Comparison of ENCODE assay signal across 9 mouse cellular contexts in genomic region chr7:38141747-38142545, GRCm38 (mm10). TPM values are rescaled to one million over a fixed set of nuclear protein-coding genes. Genes with fewer than 3 reads are reported as not detected.
DNase-seq lines count a peak whose midpoint lies in the region; ATAC-seq and TF ChIP-seq lines count a peak whose summit lies in the region.
"Had no signal": no experiment of that assay in that cellular context is flagged by ENCODE, and none has a peak within 500 bp of the region (broad histone marks: within the 10 kb centered on the region; RNA-seq: fewer than 3 reads in every experiment).

No protein-coding gene starts in this region.

- H3K27ac ChIP-seq in ES-Bruce4 (ENCODE audit: insufficient read depth, low read length): no peak overlapping the region
- no peak overlapping the region for H3K27ac ChIP-seq in forebrain, embryonic 11.5 days (ENCODE audit: low read depth, low read length)
- no peak overlapping the region for H3K27ac ChIP-seq in liver, postnatal 0 days (ENCODE audit: low read depth)
- H3K27ac ChIP-seq in testis, adult 2 months (ENCODE audit: control insufficient read depth, insufficient read depth, low read depth, low read length): no peak overlapping the region
- H3K27ac ChIP-seq: heart, embryonic 13.5 days had no signal

- H3K9ac ChIP-seq in ES-Bruce4 (ENCODE audit: low read depth, poor library complexity, severe bottlenecking): no peak overlapping the region
- H3K9ac ChIP-seq in forebrain, embryonic 11.5 days (ENCODE audit: low read length): no peak overlapping the region
- no peak overlapping the region for H3K9ac ChIP-seq in liver, postnatal 0 days (replicated peaks)
- H3K9ac ChIP-seq: heart, embryonic 13.5 days had no signal

- H3K4me2 ChIP-seq in forebrain, embryonic 11.5 days (ENCODE audit: low read depth, low read length, severe bottlenecking): no peak overlapping the region
- no peak overlapping the region for H3K4me2 ChIP-seq in liver, postnatal 0 days (ENCODE audit: low read depth, low read length)
- H3K4me2 ChIP-seq: heart, embryonic 13.5 days had no signal

- no peak for TF ChIP-seq EP300 in ES-Bruce4 (IDR thresholded peaks at IDR 0.05; ENCODE audit: insufficient read depth, low read depth, low read length)
- no peak for TF ChIP-seq EP300 in liver, postnatal 0 days (IDR thresholded peaks at IDR 0.05; ENCODE audit: low read depth)

- ATAC-seq in forebrain, embryonic 11.5 days (replicated peaks; ENCODE audit: low FRiP score): peak; percentile 53
- peak; percentile 64; the same call in 1 of the 2 replicates for ATAC-seq in liver, postnatal 0 days
- peak; percentile 88 for ATAC-seq in neutrophil, adult 5-6 weeks (ENCODE audit: extremely low read depth, insufficient number of reproducible peaks, low FRiP score, poor library complexity, severe bottlenecking)

- H3K4me3 ChIP-seq in ES-Bruce4 (ENCODE audit: low read depth, low read length): no peak overlapping the region
- H3K4me3 ChIP-seq in forebrain, embryonic 11.5 days (ENCODE audit: low read depth, low read length): no peak overlapping the region
- H3K4me3 ChIP-seq in liver, postnatal 0 days (ENCODE audit: low read depth, low read length): no peak overlapping the region
- no peak overlapping the region for H3K4me3 ChIP-seq in testis, adult 2 months (ENCODE audit: control insufficient read depth, low read depth, low read length)
- H3K4me3 ChIP-seq: heart, embryonic 13.5 days had no signal

- no peaks in the 10 kb centered on the region for H3K9me3 ChIP-seq in ES-Bruce4 (replicated peaks; ENCODE audit: control insufficient read depth, insufficient read depth, low read length, poor library complexity, severe bottlenecking)
- no peaks in the 10 kb centered on the region for H3K9me3 ChIP-seq in forebrain, embryonic 11.5 days (ENCODE audit: control insufficient read depth, low read length)
- no peaks in the 10 kb centered on the region for H3K9me3 ChIP-seq in liver, postnatal 0 days (ENCODE audit: low read length)
- H3K9me3 ChIP-seq: heart, embryonic 13.5 days had no signal

- no peaks in the 10 kb centered on the region for H3K27me3 ChIP-seq in ES-Bruce4 (ENCODE audit: control insufficient read depth, insufficient read depth, low read length, poor library complexity, severe bottlenecking)
- H3K27me3 ChIP-seq in forebrain, embryonic 11.5 days (ENCODE audit: control insufficient read depth, insufficient read depth, low read length): no peaks in the 10 kb centered on the region; the same call in 1 of the 2 replicates
- no peaks in the 10 kb centered on the region for H3K27me3 ChIP-seq in liver, postnatal 0 days (ENCODE audit: insufficient read depth, low read length)
- no peaks in the 10 kb centered on the region for H3K27me3 ChIP-seq in testis, adult 2 months (ENCODE audit: control insufficient read depth, insufficient read depth, low read length)
- H3K27me3 ChIP-seq: heart, embryonic 13.5 days had no signal

- TF ChIP-seq POLR2A in ES-Bruce4 (IDR thresholded peaks at IDR 0.05; ENCODE audit: insufficient read depth, low read length): no peak
- no peak for TF ChIP-seq POLR2A in testis, adult 2 months (IDR thresholded peaks at IDR 0.05; ENCODE audit: control insufficient read depth, low read depth, low read length)

- peak; percentile 86 for DNase-seq in c-Kit-positive CD71-negative TER-119-negative erythroid progenitor cells, embryonic 14.5 days (ENCODE audit: low read depth)
- peak; percentile 92 for DNase-seq in forebrain, embryonic 11.5 days (ENCODE audit: low spot score)
- DNase-seq in heart, postnatal 25 days (ENCODE audit: low spot score): peak; percentile 13
- peak; percentile 92 to 93 for DNase-seq in kidney, postnatal 4 days
- DNase-seq in liver, postnatal 0 days: peak; percentile 89

- intact Hi-C loops in heart, postnatal 25 days (cut with DNase I): loop anchor here (2.0 to 10.0 kb wide), 2 partner anchors 81 to 767 kb away; no protein-coding TSS in a partner anchor

- no peaks in the 10 kb centered on the region for H3K4me1 ChIP-seq in ES-Bruce4 (ENCODE audit: control insufficient read depth, insufficient read depth, low read length)
- no peaks in the 10 kb centered on the region for H3K4me1 ChIP-seq in forebrain, embryonic 11.5 days (replicated peaks; ENCODE audit: control insufficient read depth, insufficient read depth, low read length)
- H3K4me1 ChIP-seq in liver, postnatal 0 days (ENCODE audit: insufficient read depth): no peaks in the 10 kb centered on the region
- peaks cover 6% of the 10 kb centered on the region for H3K4me1 ChIP-seq in testis, adult 2 months (ENCODE audit: control insufficient read depth, insufficient read depth, low read length)
- H3K4me1 ChIP-seq: heart, embryonic 13.5 days had no signal

- WGBS in forebrain, embryonic 11.5 days: 61% methylated on average over 13 of the region's 13 CpGs
- 56% methylated on average over 13 of the region's 13 CpGs for WGBS in liver, postnatal 0 days (ENCODE audit: insufficient replicate concordance)

- H3K36me3 ChIP-seq in ES-Bruce4 (ENCODE audit: control insufficient read depth, insufficient read depth, low read length, poor library complexity, severe bottlenecking): no peaks in the 10 kb centered on the region
- H3K36me3 ChIP-seq in forebrain, embryonic 11.5 days (ENCODE audit: control insufficient read depth, insufficient read depth, low read length): no peaks in the 10 kb centered on the region
- H3K36me3 ChIP-seq in liver, postnatal 0 days (replicated peaks; ENCODE audit: insufficient read depth, low read length): no peaks in the 10 kb centered on the region
- H3K36me3 ChIP-seq in testis, adult 2 months (ENCODE audit: control insufficient read depth, insufficient read depth, low read length): no peaks in the 10 kb centered on the region
- H3K36me3 ChIP-seq: heart, embryonic 13.5 days had no signal

- TF ChIP-seq CTCF in ES-Bruce4 (IDR thresholded peaks at IDR 0.05; ENCODE audit: low read depth, low read length): peak; percentile 91
- peak; percentile 96 for TF ChIP-seq CTCF in liver, postnatal 0 days (IDR thresholded peaks at IDR 0.05; ENCODE audit: low read depth)
- peak; percentile 86 for TF ChIP-seq CTCF in testis, adult 2 months (IDR thresholded peaks at IDR 0.05; ENCODE audit: control insufficient read depth, insufficient read depth, insufficient replicate concordance, low read depth, low read length)

RNA-seq across cellular contexts. Expression of gene Ccne1, which starts 34.6 kb away (rescaled TPM):
- polyA plus RNA-seq in ES-Bruce4 (2011; ENCODE audit: insufficient read depth, insufficient read length, low read depth, missing spikeins): 94.4 and 105 TPM in 2 replicates
- polyA plus RNA-seq in forebrain, embryonic 11.5 days (2014; fragmentation: Nextera tagmentation; extraction: Ambion mirVana): 68.6 and 71.1 TPM in 2 replicates
- 1 to 10 TPM; 1.2 to 1.3 TPM for total RNA-seq in heart, postnatal 25 days (2021)
- polyA plus RNA-seq in liver, postnatal 0 days (2015; fragmentation: Nextera tagmentation; extraction: Ambion mirVana): 31.1 and 32.4 TPM in 2 replicates
- 5.6 and 8.6 TPM in 2 replicates for total RNA-seq in neutrophil, adult 5-6 weeks (2017)
- 5.7 and 5.9 TPM in 2 replicates for polyA plus RNA-seq in testis, adult 2 months (2012; rRNA removed)

RNA-seq across cellular contexts. Expression of gene 1600014C10Rik, which starts 41.1 kb away (rescaled TPM):
- 5.3 and 7.0 TPM in 2 replicates for polyA plus RNA-seq in ES-Bruce4 (2011; ENCODE audit: insufficient read depth, insufficient read length, low read depth, missing spikeins)
- 12.7 and 13.9 TPM in 2 replicates for polyA plus RNA-seq in forebrain, embryonic 11.5 days (2014; fragmentation: Nextera tagmentation; extraction: Ambion mirVana)
- total RNA-seq in heart, postnatal 25 days (2021): 10 to 100 TPM; 30.7 to 34.4 TPM
- polyA plus RNA-seq in liver, postnatal 0 days (2015; fragmentation: Nextera tagmentation; extraction: Ambion mirVana): 76.6 and 78.1 TPM in 2 replicates
- 44.3 and 52.8 TPM in 2 replicates for total RNA-seq in neutrophil, adult 5-6 weeks (2017)
- 1.9 and 3.1 TPM in 2 replicates for polyA plus RNA-seq in testis, adult 2 months (2012; rRNA removed)

Comparison
In these comparisons a context has a peak if more than half of its experiments do, and no peak if none do; other contexts are left out.
1. DNase-seq: peak in every context shown above with its lines; median percentile 92 in kidney, postnatal 4 days; 92 in forebrain, embryonic 11.5 days; 89 in liver, postnatal 0 days; 86 in c-Kit-positive CD71-negative TER-119-negative erythroid progenitor cells, embryonic 14.5 days; 13 in heart, postnatal 25 days.